Mouse (Mus musculus): ENCODE data around the gene Mgat3. TPM values are rescaled to one million over a fixed set of nuclear protein-coding genes. Genes with fewer than 3 reads are reported as not detected.

Gene Mgat3
- total RNA-seq, 2 experiments from 2014 or later, result 1.6 to 2.0 TPM

DNA sequence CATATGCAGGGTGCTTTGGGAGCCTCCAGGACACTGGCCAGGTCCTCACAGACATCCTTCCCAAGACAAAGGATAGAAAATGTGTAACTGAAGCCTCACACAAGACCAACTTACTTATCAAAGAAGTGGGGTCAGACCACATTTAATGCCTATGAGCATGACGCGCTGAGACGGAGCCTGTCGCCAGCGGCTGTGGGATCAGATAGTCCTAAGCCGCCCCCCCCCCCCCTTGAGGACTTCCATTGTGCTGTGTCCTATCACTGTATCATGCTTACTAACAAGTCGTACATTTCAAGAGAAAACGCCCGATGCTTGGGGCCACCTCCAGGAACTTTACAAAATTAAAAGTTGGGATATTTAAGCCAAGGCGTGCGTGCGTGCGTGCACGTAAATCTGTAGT lies 26.4 kb upstream of the Mgat3 start:
- no peak for DNase-seq
- intact Hi-C loops (cut with DNase I), result no loop called here

DNA sequence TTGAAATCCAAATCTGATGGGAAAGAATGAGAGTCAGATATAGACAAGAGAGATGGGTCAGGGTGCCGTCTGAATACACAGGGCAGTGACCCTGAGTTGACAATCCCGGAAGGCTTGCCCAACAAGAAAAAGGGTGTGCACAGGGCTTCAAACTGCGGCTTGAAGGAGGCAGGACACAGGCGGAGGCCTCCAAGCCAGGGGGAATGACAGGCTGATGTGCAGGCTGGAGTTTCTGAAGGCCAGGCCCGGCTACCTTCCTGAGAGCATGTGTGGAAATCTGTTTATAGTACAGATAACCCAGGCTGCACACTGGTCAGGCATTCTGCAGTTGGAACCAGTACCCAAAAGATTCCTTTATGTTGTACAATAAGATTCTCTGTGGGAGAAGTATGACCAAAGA lies 26.0 kb upstream of the Mgat3 start:
- no peak for DNase-seq
- intact Hi-C loops (cut with DNase I), result no loop called here

DNA sequence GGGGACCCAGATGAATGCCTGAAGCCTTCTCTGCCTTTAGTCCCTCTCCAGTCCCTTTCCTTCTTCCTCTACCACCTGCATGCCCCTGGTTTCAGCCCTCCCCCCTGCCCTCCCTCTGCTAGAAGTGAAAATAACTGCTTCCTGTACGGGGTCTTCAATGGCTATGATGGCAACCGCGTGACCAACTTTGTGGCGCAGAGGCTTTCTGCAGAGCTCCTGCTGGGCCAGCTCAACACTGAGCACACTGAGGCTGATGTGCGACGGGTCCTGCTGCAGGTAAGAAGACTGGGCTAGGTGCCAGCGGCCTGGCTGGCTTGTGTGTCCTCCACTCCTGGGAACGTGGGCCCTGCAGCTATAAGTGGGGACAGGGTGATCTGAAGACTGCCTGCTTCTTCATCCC lies 25.0 kb upstream of the Mgat3 start:
- intact Hi-C loops (cut with DNase I), result no loop called here
- no peak for DNase-seq

DNA sequence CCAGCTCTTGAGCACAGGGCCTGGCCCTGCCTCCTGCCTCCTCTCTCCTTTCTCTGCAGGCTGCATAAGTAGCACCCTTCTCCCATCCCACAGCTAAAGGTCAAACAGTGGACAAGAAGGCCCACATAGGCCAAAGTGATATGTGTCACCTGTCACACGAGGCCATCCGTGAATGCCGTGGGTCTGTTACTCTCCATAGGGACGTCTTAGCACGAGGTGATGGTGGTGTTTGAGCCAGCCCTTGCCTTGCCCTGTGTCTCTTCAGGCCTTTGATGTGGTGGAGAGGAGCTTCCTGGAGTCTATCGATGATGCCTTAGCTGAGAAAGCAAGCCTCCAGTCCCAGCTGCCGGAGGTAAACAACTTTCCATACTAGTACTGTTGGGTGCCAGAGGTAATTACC lies 24.0 kb upstream of the Mgat3 start:
- no peak for DNase-seq
- intact Hi-C loops (cut with DNase I), result no loop called here

DNA sequence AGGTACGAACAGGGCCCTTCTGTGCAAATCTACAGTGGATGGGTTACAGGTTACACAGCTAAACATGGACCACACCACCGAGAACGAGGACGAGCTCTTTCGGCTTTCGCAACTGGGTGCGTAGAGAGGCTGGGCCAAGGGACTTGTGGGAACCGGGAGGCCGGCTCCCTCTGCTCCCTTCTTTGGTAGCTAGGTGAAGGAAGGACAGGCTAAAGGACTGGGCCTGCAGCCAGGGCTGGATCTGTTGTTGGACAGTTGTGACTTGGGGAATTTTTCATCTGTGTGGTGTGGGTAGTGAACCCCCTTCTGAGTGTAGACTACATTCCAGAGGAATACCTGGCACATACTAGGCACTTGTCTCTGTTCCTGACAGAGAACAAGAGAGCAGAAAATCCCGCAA lies 20.9 kb upstream of the Mgat3 start:
- intact Hi-C loops (cut with DNase I), result no loop called here
- peak; percentile 54 to 77 for DNase-seq

DNA sequence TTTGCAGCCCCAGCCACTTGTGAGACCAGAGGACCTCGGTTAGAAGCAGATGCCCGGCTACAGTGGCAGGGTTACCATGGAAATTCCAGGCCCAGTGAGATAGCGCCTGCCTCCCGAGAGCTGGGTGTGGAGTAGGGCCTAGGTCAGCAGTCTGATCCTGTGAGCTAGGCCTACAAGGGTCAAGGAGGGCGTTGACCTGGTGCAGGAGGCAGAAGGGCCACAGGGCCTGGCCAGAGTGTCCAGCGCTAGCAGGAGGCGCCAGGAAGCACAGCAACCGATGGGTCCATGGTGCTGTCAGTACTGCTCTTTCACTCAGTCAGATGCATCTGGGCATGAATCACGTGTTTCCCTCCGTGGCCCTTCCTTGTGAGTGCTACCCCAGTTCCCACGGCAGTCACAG lies 19.8 kb upstream of the Mgat3 start:
- no peak for DNase-seq
- intact Hi-C loops (cut with DNase I), result no loop called here

DNA sequence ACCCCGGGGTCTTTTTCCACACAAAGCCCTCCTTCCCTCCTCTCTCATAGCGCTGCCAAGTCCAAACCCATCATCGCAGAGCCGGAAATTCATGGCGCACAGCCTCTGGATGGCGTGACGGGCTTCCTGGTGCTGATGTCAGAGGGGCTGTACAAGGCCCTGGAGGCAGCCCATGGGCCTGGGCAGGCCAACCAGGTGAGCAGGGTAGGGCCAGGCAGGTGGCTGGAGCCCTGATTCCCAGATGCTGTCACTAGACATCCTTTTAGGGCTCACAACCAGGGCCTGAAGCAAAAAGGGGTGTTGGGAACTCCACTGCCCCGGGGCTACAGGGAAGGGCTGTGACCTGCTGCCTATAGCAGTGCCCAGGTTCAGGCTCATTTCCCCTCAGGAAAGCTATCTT lies 17.8 kb upstream of the Mgat3 start:
- no peak for DNase-seq

DNA sequence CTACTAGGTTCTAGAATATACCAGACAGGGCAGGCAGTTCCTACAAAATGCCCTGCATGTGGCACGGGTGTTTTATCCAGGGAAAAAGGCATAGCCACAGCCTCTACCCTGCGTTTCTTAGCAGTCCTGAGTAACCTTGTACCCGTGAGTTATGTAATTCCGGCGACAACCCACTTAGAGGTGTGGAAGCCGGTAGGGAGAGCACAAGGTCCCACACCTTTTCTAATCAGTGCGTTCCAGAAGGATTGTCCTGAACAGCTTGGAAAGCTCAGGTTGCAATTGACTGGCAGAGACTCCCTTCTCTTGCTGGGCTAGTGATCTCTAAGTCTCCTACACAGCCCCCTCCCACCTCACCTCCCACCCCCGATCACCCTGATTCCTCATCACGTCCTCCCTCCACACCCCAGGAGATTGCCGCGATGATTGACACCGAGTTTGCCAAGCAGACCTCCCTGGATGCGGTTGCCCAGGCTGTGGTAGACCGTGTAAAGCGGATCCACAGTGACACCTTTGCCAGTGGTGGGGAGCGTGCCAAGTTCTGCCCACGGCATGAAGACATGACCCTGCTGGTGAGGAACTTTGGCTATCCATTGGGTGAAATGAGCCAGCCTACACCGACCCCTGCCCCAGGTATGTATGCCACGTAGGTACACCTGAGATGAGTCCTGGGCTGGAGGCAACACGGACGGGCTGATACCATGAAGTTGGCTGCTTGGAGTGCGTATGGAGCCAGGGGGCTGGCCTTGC lies 16.2 kb upstream of the Mgat3 start:
- DNase-seq, result no peak
- intact Hi-C loops (cut with DNase I), result no loop called here

More for the DNA sequence above, 17.8 kb upstream of the Mgat3 start:
- intact Hi-C loops (cut with DNase I), result no loop called here

DNA sequence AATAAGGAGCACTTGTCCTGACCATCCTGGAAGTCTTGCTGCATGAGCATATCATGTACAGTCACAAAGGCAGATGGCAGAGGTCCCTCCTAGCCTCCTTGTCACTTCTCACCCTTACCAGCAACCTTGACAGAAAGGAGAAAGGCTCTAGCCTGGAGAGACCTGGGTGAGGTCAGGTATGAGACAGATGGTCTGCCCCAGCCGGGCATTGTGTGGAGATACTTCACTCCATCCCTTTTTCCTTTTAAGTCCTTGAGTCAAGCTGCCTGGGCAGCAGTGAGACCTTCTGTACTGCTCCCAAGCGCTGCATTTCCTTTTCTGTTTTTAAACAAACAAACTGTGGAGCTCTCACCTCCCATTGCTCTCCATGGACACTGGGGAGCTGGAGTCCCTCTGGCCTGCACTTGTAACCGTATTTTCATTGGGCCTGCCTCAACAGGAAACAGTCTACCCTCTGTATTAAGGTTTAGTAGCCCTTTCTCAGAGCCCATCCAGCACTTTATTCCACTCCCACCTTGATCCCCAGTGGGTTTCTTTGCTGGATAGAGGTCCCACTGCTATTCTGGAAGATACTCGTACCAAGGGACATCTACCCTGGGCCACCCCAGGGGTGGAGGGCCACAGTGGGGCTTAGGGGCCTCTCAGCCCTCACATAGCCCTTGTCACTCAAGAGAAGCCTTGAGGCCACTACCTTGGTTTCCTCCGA lies 15.4 kb upstream of the Mgat3 start:
- DNase-seq, result no peak
- intact Hi-C loops (cut with DNase I), result no loop called here

DNA sequence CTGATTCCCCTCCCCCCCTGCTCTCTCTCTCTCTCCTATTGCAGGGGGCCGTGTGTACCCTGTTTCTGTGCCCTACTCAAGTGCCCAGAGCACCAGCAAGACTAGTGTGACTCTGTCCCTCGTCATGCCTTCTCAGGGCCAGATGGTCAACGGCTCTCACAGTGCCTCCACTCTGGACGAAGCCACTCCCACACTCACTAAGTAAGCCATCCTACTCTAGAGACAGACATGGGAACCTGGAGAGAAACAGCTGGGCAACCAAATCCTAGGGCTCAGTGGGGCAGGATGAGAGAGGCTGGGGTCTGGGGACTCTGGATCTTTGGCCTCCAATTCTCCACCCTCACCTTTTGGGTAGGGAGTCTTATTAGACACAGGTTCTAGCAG lies 14.8 kb upstream of the Mgat3 start:
- no peak for DNase-seq
- intact Hi-C loops (cut with DNase I), result no loop called here

DNA sequence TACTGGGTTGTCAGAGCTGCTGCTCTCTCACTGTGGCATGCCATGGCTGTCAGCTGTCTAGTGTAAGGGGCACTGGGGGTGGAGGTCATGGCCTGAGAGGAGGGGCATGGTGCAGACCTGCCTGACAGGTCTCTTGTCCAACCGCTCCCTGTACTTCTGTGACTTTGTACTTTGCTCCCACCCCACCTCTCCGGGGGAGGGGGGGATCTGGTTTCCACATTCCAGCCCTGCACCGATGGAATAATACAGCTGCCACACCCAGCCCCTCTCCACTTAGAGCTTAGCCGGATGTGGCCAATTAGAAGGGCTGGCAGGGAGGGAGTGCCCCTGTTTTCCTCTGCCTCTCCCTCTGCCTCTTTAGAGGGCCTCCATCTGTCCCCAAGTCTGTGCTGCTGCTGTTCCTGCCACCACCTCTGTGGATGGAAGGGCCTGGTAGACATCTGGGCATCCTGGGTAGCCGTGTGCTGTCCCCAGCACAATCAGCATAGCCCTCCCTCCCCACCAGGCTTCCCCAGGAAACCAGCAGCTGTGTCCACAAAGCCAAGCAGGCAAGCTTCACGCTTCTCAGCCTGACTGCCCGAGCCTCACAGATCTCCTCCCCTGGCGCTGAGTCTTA lies 14.1 kb upstream of the Mgat3 start:
- DNase-seq, result no peak
- intact Hi-C loops (cut with DNase I), result no loop called here

DNA sequence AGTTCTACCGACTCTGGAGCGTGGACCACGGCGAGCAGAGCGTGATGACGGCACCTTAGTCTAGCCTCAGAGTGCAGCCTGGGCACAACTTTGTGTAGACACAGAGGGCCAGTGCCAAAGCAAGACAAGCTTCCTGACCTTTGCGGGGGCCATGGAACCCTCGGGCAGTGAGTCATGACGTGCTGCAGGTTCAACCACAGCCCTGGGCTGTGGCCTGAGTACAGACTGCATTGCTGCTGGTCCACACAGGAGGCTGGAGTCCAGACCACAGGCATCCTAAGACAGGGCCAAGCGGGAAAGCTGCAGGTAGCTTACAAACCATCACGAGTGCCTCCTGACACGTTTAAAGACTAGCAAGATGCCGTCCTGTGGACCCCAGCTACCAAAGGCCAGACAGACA lies 13.3 kb upstream of the Mgat3 start:
- no peak for DNase-seq
- intact Hi-C loops (cut with DNase I), result no loop called here

DNA sequence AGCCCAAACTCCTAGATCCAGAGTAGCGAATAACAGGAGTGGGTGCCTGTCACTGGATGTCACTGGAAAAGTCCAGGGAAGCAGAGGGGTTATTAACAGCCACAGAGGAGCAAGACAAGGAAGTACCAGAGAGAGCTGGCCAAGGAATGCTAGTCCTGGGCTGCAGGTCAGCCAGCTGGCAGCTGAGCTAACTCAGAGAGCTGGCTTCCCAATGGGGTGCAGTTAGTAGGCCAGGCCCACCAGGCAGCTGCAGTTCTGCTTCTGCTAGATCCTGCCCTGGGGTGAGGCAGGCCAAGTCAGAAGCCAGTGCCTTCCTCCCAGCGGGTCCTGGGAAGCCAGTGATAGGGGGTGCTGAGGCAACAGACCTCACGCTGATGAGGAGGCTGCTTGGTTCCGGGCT lies 12.8 kb upstream of the Mgat3 start:
- intact Hi-C loops (cut with DNase I), result no loop called here
- peak; percentile 28 to 55 for DNase-seq

DNA sequence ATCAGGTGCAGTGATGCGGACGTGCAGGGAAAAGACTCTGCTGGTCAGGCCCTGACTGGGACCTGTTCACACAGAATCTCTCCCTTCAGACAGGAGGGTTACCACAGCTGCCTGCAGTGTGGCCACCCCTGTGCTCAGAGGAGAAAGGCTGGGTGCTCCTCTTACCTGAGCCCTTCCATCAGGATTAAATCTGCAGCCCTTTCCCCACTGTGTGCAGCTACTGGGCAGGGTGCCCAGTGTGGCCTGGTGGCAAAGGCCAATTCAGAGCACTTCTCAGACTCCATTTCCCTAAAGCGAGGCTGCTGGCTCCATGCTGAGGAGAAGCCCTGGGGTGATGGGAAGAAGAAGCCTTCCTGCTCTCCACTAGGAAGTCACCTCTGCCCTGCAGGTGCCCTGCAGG lies 12.3 kb upstream of the Mgat3 start:
- intact Hi-C loops (cut with DNase I), result no loop called here

DNA sequence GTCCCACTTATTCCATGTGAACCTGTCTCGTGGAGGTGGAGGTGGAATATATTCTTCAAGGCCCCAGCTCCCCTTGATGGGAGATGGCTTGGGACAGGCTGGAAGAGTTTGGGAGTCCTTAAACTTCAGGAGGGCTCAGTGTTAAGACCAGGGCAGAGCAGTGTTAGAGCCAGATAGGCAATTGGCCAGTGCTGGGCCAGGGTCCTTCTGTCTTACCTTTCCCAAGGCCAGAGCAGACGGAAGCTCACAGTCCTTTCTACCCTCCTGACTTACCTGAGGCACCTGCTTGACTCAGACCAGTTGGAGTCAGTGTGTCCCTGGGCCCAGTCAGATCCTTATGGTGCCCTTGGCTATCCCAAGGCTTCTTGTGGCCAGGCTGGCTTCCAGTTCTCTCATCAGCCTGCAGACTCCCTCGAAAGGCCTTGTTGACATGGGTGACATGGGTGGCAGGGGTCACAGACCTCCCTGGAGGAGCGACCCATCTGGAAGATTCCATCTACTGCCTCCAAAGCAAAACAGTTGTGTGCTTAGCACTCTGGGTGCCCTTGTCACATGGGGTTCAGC lies 11.0 kb upstream of the Mgat3 start:
- no peak for DNase-seq
- intact Hi-C loops (cut with DNase I), result no loop called here

More for the DNA sequence above, 12.3 kb upstream of the Mgat3 start:
- no peak for DNase-seq

DNA sequence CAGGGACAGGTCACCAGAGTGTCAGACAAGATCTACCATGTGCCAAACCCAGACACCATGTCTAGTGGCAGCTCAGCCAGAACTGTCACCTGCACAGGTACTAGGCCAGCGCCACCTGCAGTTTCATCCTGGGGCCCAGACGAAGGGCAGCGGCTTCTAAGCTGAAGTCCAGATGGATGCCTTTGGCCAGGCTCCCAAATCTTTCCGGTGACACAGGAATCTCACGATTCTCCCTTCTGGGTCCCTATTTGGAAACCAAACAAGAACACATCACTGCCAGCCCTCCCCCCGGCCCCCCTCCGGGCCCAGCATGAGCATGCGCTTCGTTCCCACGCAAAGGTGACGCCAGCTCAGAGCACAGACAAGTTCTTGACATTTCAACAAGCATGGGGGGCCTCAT lies 10.2 kb upstream of the Mgat3 start:
- peak in 1 of 2 experiments; percentile 29 for DNase-seq
- intact Hi-C loops (cut with DNase I), result no loop called here

DNA sequence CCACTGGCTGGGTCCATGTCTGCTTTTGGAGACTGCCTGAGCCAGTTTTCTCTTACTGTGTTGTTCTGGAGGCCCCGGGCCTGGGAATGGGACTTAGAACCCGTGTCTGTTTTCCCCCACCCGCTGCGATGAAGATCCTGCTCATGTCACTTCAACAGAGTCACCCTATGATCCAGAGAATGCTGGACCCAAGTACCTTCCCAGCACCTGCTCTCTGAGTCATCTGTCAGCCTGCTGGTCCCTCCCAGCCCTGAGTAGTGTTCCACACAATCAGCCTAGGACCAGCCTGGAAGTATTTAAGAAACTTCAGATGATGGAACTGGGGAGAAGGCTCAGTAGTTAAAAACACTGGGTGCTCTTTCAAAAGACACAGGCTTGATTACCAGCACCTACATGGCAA lies 9.8 kb upstream of the Mgat3 start:
- no peak for DNase-seq
- intact Hi-C loops (cut with DNase I), result no loop called here

DNA sequence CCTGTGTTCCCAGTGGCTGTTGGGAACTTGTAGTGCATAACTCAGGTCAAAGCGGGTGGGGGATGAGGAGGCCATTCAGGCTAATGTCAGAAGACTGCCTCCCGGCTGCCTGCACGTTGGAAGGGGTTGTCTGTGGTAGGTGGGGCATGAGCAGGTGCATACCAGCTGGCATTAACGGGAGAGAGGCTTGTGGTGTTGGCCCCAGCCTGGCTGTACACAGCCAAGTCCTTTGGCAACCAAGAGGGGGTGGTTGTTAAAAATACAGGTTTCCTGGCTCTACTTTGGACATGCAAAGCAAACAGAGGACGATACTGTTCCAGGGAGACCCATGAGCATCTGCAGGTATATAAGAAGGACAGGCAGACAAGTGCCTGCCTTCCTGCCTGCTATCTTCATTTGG lies 8.1 kb upstream of the Mgat3 start:
- intact Hi-C loops (cut with DNase I), result no loop called here

DNA sequence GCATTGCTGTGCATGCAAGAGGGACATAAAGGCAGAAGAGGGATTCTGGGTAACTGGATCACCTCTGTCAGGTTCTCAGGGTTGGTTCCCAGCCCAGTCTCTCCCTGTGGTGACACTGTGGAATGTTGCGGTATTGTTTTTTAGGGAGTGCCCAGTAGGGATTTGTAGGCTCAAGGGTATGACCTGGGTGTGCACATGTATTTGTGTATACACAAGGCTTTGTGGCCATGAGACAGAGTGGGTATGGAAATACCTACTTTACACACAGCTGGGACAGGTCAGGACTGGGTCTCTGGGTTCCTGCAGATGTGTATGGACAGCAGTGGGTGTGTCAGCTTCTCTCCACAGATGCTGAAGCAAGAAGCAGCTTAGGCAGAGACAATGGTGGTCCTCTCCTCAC lies 4.0 kb upstream of the Mgat3 start:
- intact Hi-C loops (cut with DNase I), result no loop called here

More for the DNA sequence above, 8.1 kb upstream of the Mgat3 start:
- peak in 1 of 2 experiments; percentile 29 for DNase-seq

DNA sequence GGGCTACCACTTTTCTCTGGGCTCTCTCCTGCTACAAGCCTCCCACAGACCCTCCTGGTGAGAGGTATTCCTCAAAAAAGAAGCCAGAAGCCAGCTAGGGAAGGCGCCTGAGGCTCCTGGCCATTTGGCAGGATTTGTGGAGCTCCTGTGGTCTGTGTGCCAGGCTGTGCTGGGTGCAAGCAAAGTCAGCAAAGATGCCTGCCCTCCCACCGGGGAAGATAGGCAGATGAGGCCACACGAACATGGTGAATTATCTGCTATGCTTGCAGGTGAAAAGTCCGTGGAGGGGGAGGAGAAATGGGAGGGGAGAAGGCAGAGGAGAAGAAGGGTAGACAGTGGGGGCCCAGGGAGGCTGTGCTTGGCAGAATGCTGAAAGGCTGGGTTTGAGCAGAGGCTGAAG lies 3.2 kb upstream of the Mgat3 start:
- intact Hi-C loops (cut with DNase I), result no loop called here
- DNase-seq, result no peak

More for the DNA sequence above, 4.0 kb upstream of the Mgat3 start:
- DNase-seq, result no peak

DNA sequence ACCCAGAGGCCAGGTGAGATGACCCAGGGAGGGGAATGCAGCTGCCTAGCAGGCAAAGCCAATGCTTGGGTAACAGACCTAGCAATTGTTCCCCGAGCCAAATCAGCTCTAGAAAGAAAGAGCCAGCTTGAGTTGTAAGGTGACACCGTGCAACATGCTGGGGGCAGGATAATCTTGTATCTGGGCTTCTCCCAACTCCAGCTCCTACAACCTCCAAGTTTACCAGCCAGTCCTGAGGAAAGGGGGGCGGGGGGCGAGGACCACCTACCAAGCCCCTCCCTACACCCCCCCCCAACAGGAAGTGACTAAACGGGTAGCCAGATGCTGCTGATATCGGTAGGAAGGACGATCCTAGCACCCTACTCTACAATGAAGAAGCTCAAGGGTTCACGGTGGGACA lies 2.2 kb upstream of the Mgat3 start:
- intact Hi-C loops (cut with DNase I), result no loop called here
- no peak for DNase-seq

DNA sequence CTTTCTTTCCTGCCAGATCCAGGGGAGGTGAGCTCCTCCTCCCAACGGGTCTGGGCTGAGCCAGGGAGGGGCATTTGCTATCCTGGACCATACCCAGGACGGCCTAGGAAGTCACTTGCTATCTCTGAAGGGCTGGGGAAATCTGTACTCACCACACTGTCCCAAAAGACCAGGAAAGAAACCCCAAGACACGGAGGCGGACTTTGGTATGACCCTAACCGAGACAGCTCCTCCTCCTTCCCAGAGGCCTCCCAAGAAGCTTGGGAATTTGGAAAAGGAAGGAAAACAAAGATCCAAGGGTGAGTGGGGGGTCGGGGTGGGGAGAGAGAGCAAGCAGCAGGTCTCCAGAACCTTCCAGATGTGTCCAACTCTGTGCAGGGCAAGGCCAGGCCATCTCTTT lies 1.7 kb upstream of the Mgat3 start:
- DNase-seq, result no peak
- intact Hi-C loops (cut with DNase I), result no loop called here
